ENCODE assay signal across 13 mouse cellular contexts in genomic region chr1:127242888-127243588, GRCm38 (mm10). TPM values are rescaled to one million over a fixed set of nuclear protein-coding genes. Genes with fewer than 3 reads are reported as not detected.
DNase-seq lines count a peak whose midpoint lies in the region; ATAC-seq and TF ChIP-seq lines count a peak whose summit lies in the region.
"Had no signal": no experiment of that assay in that cellular context is flagged by ENCODE, and none has a peak within 500 bp of the region (broad histone marks: within the 10 kb centered on the region; RNA-seq: fewer than 3 reads in every experiment).

No protein-coding gene starts in this region.

- no peaks in the 10 kb centered on the region for H3K36me3 ChIP-seq in kidney, postnatal 0 days (ENCODE audit: insufficient read depth, low read length)
- H3K36me3 ChIP-seq: G1E had no signal

- no peak overlapping the region for H3K27ac ChIP-seq in kidney, postnatal 0 days
- peak overlapping the region; percentile 90 for H3K27ac ChIP-seq in bone marrow macrophage, adult 2 months (ENCODE audit: insufficient read depth, low read depth, low read length)

- no peak for ATAC-seq in kidney, postnatal 0 days (replicated peaks; ENCODE audit: low FRiP score, low read depth)
- ATAC-seq in megakaryocyte progenitor cell, adult 5-6 weeks (replicated peaks; ENCODE audit: poor library complexity): peak; percentile 59

- no peaks in the 10 kb centered on the region for H3K4me1 ChIP-seq in kidney, postnatal 0 days (replicated peaks; ENCODE audit: insufficient read depth, low read length)
- H3K4me1 ChIP-seq in bone marrow macrophage, adult 2 months (ENCODE audit: control insufficient read depth, insufficient read depth, low read length): peaks cover 83% of the 10 kb centered on the region

- no peak for TF ChIP-seq POLR2A in bone marrow macrophage, adult 2 months (IDR thresholded peaks at IDR 0.05; ENCODE audit: borderline replicate concordance, low read depth, low read length)

- no peak for TF ChIP-seq CTCF in kidney, postnatal 0 days (IDR thresholded peaks at IDR 0.05; ENCODE audit: low read depth)
- no peak for TF ChIP-seq CTCF in bone marrow macrophage, adult 2 months (IDR thresholded peaks at IDR 0.05; ENCODE audit: low read depth, low read length)

- H3K9me3 ChIP-seq in kidney, postnatal 0 days (replicated peaks; ENCODE audit: low read length): no peaks in the 10 kb centered on the region

- WGBS in kidney, postnatal 0 days: 66% methylated on average over 6 of the region's 6 CpGs

- no peak overlapping the region for H3K4me2 ChIP-seq in kidney, postnatal 0 days (ENCODE audit: low read length)

- H3K9ac ChIP-seq in kidney, postnatal 0 days (ENCODE audit: low read depth, low read length): no peak overlapping the region

- peak; percentile 29 for DNase-seq in kidney, postnatal 0 days (ENCODE audit: low spot score)
- no peak for DNase-seq in kidney, postnatal 10 days
- peak; percentile 17 for DNase-seq in induced T-regulatory cell, adult 2 months (ENCODE audit: low read depth)
- no peak for DNase-seq in gastrocnemius, postnatal 10 days
- no peak for DNase-seq in spleen, adult 12 weeks (ENCODE audit: low spot score)
- DNase-seq: adrenal gland, adult 2 months; cerebellum, postnatal 10 days; gastrocnemius, postnatal 25 days; kidney, adult 8-10 months; thymus, postnatal 14 days had no signal

- H3K27me3 ChIP-seq in kidney, postnatal 0 days (ENCODE audit: insufficient read depth, low read length): no peaks in the 10 kb centered on the region

- no peak overlapping the region for H3K4me3 ChIP-seq in kidney, postnatal 0 days (replicated peaks; ENCODE audit: low read depth, low read length)
- H3K4me3 ChIP-seq in bone marrow macrophage, adult 2 months (ENCODE audit: insufficient read depth, low read length): peak overlapping the region; percentile 46

RNA-seq across cellular contexts. Expression of gene Mgat5, which starts 38.2 kb away (rescaled TPM):
- polyA plus RNA-seq in kidney, postnatal 0 days (2015; fragmentation: Nextera tagmentation; extraction: Ambion mirVana): 4.6 and 5.4 TPM in 2 replicates
- 20.4 and 22.7 TPM in 2 replicates for polyA plus RNA-seq in bone marrow macrophage, adult 2 months (2012; ENCODE audit: insufficient read depth, insufficient read length, missing spikeins)
- 77.7 and 81.8 TPM in 2 replicates for total RNA-seq in megakaryocyte progenitor cell, adult 5-6 weeks (2015)
- total RNA-seq in megakaryocyte progenitor cell, adult 5-6 weeks (2017): 71.4 and 83.3 TPM in 2 replicates
- 1 to 10 TPM; 3.6 to 4.9 TPM for total RNA-seq in gastrocnemius, postnatal 10 days (2021)
- polyA plus RNA-seq: G1E had no signal

Comparison
In these comparisons a context has a peak if more than half of its experiments do, and no peak if none do; other contexts are left out.
1. DNase-seq: peak in kidney, postnatal 0 days (single experiment) and induced T-regulatory cell, adult 2 months (single experiment); none in kidney, postnatal 10 days (single experiment), gastrocnemius, postnatal 10 days (single experiment) and spleen, adult 12 weeks (single experiment).
2. RNA of gene Mgat5, which starts 38.2 kb away (total RNA-seq): 71.4 to 83.3 TPM in megakaryocyte progenitor cell, adult 5-6 weeks; 3.6 to 4.9 TPM in gastrocnemius, postnatal 10 days; every median in the first group is over 10 times any median in the second.